Mouse (Mus musculus) myocyte (in vitro differentiated cells): ENCODE data around the gene Il1a. TPM values are rescaled to one million over a fixed set of nuclear protein-coding genes. Genes with fewer than 3 reads are reported as not detected.

Experiments used
- H3K27me3 ChIP-seq: one replicate; pipeline ENCODE4 v1.6.1; 2011; ENCODE audit not compliant: control insufficient read depth, insufficient read depth, insufficient read length
- H3K36me3 ChIP-seq: one replicate; pipeline ENCODE4 v1.6.1; 2011; ENCODE audit not compliant: control insufficient read depth, insufficient read depth
- H3K4me2 ChIP-seq: one replicate; pipeline ENCODE4 v1.6.1; 2011; ENCODE audit warnings: low read depth, control low read depth
- H3K4me3 ChIP-seq: one replicate; pipeline ENCODE4 v1.5.1; 2011; ENCODE audit warnings: mild to moderate bottlenecking, control low read depth, moderate library complexity
- H3K79me2 ChIP-seq: one replicate; pipeline ENCODE4 v1.6.1; 2011; ENCODE audit not compliant: control insufficient read depth, insufficient read depth
- H3ac ChIP-seq: one replicate; pipeline ENCODE4 v1.6.1; 2011; ENCODE audit not compliant: control insufficient read depth, insufficient read length
- MYOG ChIP-seq, 3 experiments: IDR thresholded peaks; one replicate each; pipeline ENCODE4 v1.6.1; 2011; ENCODE audit warnings: control low read depth in 2 of 3, low read depth in 2 of 3, mild to moderate bottlenecking in 2 of 3; ENCODE audit not compliant: insufficient read length in 2 of 3, control insufficient read depth in 1 of 3, insufficient read depth in 1 of 3
- REST ChIP-seq: IDR thresholded peaks from one replicate; pipeline ENCODE4 v1.6.1; 2011; ENCODE audit warnings: mild to moderate bottlenecking, control low read depth, moderate library complexity; ENCODE audit not compliant: insufficient read depth, insufficient read length
- polyA plus RNA-seq: library from polyadenylated mRNA; unstranded; fragments of >200 nt; fragmentation: generic; extraction: Trizol; gene quantifications from one replicate; pipeline ENCODE4 v1.2.1, GENCODE M21; 2012; ENCODE audit warnings: missing spikeins

The Il1a gene
- polyA plus RNA-seq, 1 experiment, result not detected

GRCm38 (mm10) chr2:129253631-129253970, 56.2 kb downstream of the Il1a start:
- H3K4me3 ChIP-seq, result no peak overlapping the region
- TF ChIP-seq REST, result no peak
- H3ac ChIP-seq, result no peak overlapping the region
- H3K36me3 ChIP-seq, result no peaks in the 10 kb centered on the region
- H3K79me2 ChIP-seq, result no peaks in the 10 kb centered on the region
- H3K4me2 ChIP-seq, result no peak overlapping the region
- H3K27me3 ChIP-seq, result no peaks in the 10 kb centered on the region

- no peaks in the 10 kb centered on the region for H3K27me3 ChIP-seq
- no peak overlapping the region for H3ac ChIP-seq
- TF ChIP-seq MYOG (IDR thresholded peaks at IDR 0.05; ENCODE audit: control insufficient read depth in 1 of 3, insufficient read depth in 1 of 3, insufficient read length in 2 of 3, low read depth in 2 of 3) (no peak), REST (no peak)
- no peak overlapping the region for H3K4me2 ChIP-seq
- no peaks in the 10 kb centered on the region for H3K79me2 ChIP-seq
- no peaks in the 10 kb centered on the region for H3K36me3 ChIP-seq
- no peak overlapping the region for H3K4me3 ChIP-seq
These were observed 56.7 kb downstream of the Il1a start for GRCm38 (mm10) chr2:129252836-129253630.

Other genes starting within 250 kb of the Il1a start
- gene Ttl, start 244.0 kb downstream of the Il1a start, polyA plus RNA-seq, result 9.9 TPM
- 15.6 TPM for gene Polr1b, start 209.0 kb downstream of the Il1a start, polyA plus RNA-seq
- gene Chchd5, start 180.3 kb downstream of the Il1a start, polyA plus RNA-seq, result 36.8 TPM
- gene Slc20a1, start 111.2 kb downstream of the Il1a start, polyA plus RNA-seq, result 41.7 TPM
- gene Ckap2l, start 12.8 kb downstream of the Il1a start, polyA plus RNA-seq, result 9.9 TPM
- gene Il1b, start 61.2 kb upstream of the Il1a start, polyA plus RNA-seq, result 0.47 TPM
- gene F830045P16Rik, start 226.6 kb upstream of the Il1a start, polyA plus RNA-seq, result not detected